Mouse (Mus musculus) ES-Bruce4 (cell line): ENCODE data around the gene Plekha6.

ENCODE experiments used
- CTCF ChIP-seq: IDR thresholded peaks from one replicate; pipeline ENCODE4 v1.8.1; 2011; ENCODE audit warnings: low read depth, low read length
- POLR2A ChIP-seq: IDR thresholded peaks from one replicate; pipeline ENCODE4 v1.8.1; 2011; ENCODE audit warnings: low read length; ENCODE audit not compliant: insufficient read depth

GRCm38 (mm10) chr1:133135808-133136207 lies 28.2 kb upstream of the Plekha6 start:
- TF ChIP-seq CTCF (no peak), POLR2A (no peak)
